Mouse (Mus musculus) testis, adult 2 months (tissue): ENCODE results near the gene Sh2b1.

Experiments used
- CTCF ChIP-seq: fragments of 200-500 bp; IDR thresholded peaks from 2 replicates; pipeline ENCODE4 v1.5.1; 2012; ENCODE audit warnings: low read depth, mild to moderate bottlenecking, inconsistent platforms, low read length, moderate library complexity; ENCODE audit not compliant: control insufficient read depth, insufficient read depth, insufficient replicate concordance
- POLR2A ChIP-seq: fragments of 200-500 bp; IDR thresholded peaks from 2 replicates; pipeline ENCODE4 v1.6.1; 2012; ENCODE audit warnings: low read depth, mild to moderate bottlenecking, inconsistent platforms, low read length, moderate library complexity; ENCODE audit not compliant: control insufficient read depth

- TF ChIP-seq POLR2A: no peak
- no peak for TF ChIP-seq CTCF
Measured at GRCm38 (mm10) chr7:126427323-126427860, 47.8 kb downstream of the Sh2b1 start.
